Mouse (Mus musculus) heart, postnatal 14 days (tissue): ENCODE measurements around the gene Spats2. TPM values are rescaled to one million over a fixed set of nuclear protein-coding genes. Genes with fewer than 3 reads are reported as not detected.

Source experiments
- DNase-seq, 2 experiments: peaks; one replicate each; pipeline ENCODE4 v3.0.0; 2021 to 2022
- intact Hi-C: fragments of 180-260 bp; cut with DNase I; formaldehyde crosslinking; loops from one replicate; pipeline ENCODE4 v1.15.1; 2025
- total RNA-seq, 2 experiments: library from RNA; stranded (reverse); gene quantifications; 2 replicates each; pipeline ENCODE4 v1.2.3; 2021

Gene Spats2
- total RNA-seq, 2 experiments from 2014 or later, result 11.4 to 12.3 TPM

- intact Hi-C loops, result loop anchor here (5.0 kb wide), 1 partner anchor 171 kb away; no protein-coding TSS in a partner anchor
- DNase-seq, result no peak
These were observed 29.5 kb upstream of the Spats2 start for GRCm38 (mm10) chr15:99096061-99096793.

GRCm38 (mm10) chr15:99096831-99097500 lies 28.8 kb upstream of the Spats2 start:
- intact Hi-C loops, result loop anchor here (5.0 kb wide), 1 partner anchor 170 kb away; no protein-coding TSS in a partner anchor
- peak; percentile 44 to 54 for DNase-seq

- DNase-seq, result peak; percentile 45 to 50
- intact Hi-C loops, result loop anchor here (5.0 kb wide), 1 partner anchor 169 kb away; no protein-coding TSS in a partner anchor
These were observed 27.8 kb upstream of the Spats2 start for GRCm38 (mm10) chr15:99097840-99098492.

- intact Hi-C loops, result loop anchor here (5.0 kb wide), 1 partner anchor 169 kb away; no protein-coding TSS in a partner anchor
- no peak for DNase-seq
These were observed 27.2 kb upstream of the Spats2 start for GRCm38 (mm10) chr15:99098493-99098861.

GRCm38 (mm10) chr15:99099139-99099556 lies 26.6 kb upstream of the Spats2 start:
- intact Hi-C loops, result loop anchor here (5.0 kb wide), 1 partner anchor 168 kb away; no protein-coding TSS in a partner anchor
- peak; percentile 63 to 79 for DNase-seq

GRCm38 (mm10) chr15:99099984-99100383 lies 25.7 kb upstream of the Spats2 start:
- intact Hi-C loops, result loop anchor here (5.0 kb wide), 1 partner anchor 167 kb away; no protein-coding TSS in a partner anchor
- DNase-seq, result no peak

- intact Hi-C loops, result no loop called here
- DNase-seq, result no peak
These were observed 20.5 kb upstream of the Spats2 start for GRCm38 (mm10) chr15:99105238-99105637.

GRCm38 (mm10) chr15:99107866-99108265 lies 17.9 kb upstream of the Spats2 start:
- intact Hi-C loops, result no loop called here
- DNase-seq, result no peak

- DNase-seq, result no peak
- intact Hi-C loops, result no loop called here
These were observed 14.6 kb upstream of the Spats2 start for GRCm38 (mm10) chr15:99111139-99111538.

- no peak for DNase-seq
- intact Hi-C loops, result no loop called here
These were observed 13.9 kb upstream of the Spats2 start for GRCm38 (mm10) chr15:99111809-99112208.

GRCm38 (mm10) chr15:99112843-99113395 lies 12.8 kb upstream of the Spats2 start:
- no peak for DNase-seq
- intact Hi-C loops, result no loop called here

GRCm38 (mm10) chr15:99113396-99113975 lies 12.2 kb upstream of the Spats2 start:
- DNase-seq, result no peak
- intact Hi-C loops, result no loop called here

- intact Hi-C loops, result no loop called here
- DNase-seq, result no peak
These were observed 11.2 kb upstream of the Spats2 start for GRCm38 (mm10) chr15:99114312-99115064.

GRCm38 (mm10) chr15:99115065-99115423 lies 10.7 kb upstream of the Spats2 start:
- DNase-seq, result no peak

GRCm38 (mm10) chr15:99116539-99116938 lies 9.2 kb upstream of the Spats2 start:
- peak in 1 of 2 experiments; percentile 10 for DNase-seq
- intact Hi-C loops, result no loop called here

More at GRCm38 (mm10) chr15:99115065-99115423, 10.7 kb upstream of the Spats2 start:
- intact Hi-C loops, result no loop called here

GRCm38 (mm10) chr15:99120814-99121213 lies 4.9 kb upstream of the Spats2 start:
- no peak for DNase-seq
- intact Hi-C loops, result no loop called here

- intact Hi-C loops, result no loop called here
- no peak for DNase-seq
These were observed 3.1 kb upstream of the Spats2 start for GRCm38 (mm10) chr15:99122642-99123041.

GRCm38 (mm10) chr15:99126081-99126815 lies 532 bp downstream of the Spats2 start:
- intact Hi-C loops, result no loop called here

GRCm38 (mm10) chr15:99126816-99127365 lies 1.2 kb downstream of the Spats2 start:
- intact Hi-C loops, result no loop called here
- DNase-seq, result no peak

More at GRCm38 (mm10) chr15:99126081-99126815, 532 bp downstream of the Spats2 start:
- DNase-seq, result peak; percentile 91
